Mouse (Mus musculus) hindbrain, embryonic 12.5 days (tissue): ENCODE data around the gene Snrpf. TPM values are rescaled to one million over a fixed set of nuclear protein-coding genes. Genes with fewer than 3 reads are reported as not detected.

Source experiments
- ATAC-seq: fragments of 200-750 bp; cut with Nextera tagmentation; 2 replicates; pipeline ENCODE4 v1.8.0; 2017; ENCODE audit warnings: moderate TSS enrichment; ENCODE audit not compliant: low FRiP score
- H3K27ac ChIP-seq: fragments of 300-500 bp; sonication (generic); 2 replicates; pipeline ENCODE4 v1.5.1; 2016; ENCODE audit warnings: mild to moderate bottlenecking
- H3K27me3 ChIP-seq: fragments of 300-500 bp; sonication (generic); 2 replicates; pipeline ENCODE4 v1.6.1; 2016; ENCODE audit warnings: mild to moderate bottlenecking
- H3K36me3 ChIP-seq: fragments of 300-500 bp; sonication (generic); 2 replicates; pipeline ENCODE4 v1.6.1; 2016; ENCODE audit warnings: mild to moderate bottlenecking
- H3K4me1 ChIP-seq: fragments of 300-500 bp; sonication (generic); 2 replicates; pipeline ENCODE4 v1.6.1; 2016
- H3K4me2 ChIP-seq: fragments of 300-500 bp; sonication (generic); replicated peaks from 2 replicates; pipeline ENCODE4 v1.6.1; 2016; ENCODE audit warnings: mild to moderate bottlenecking
- H3K4me3 ChIP-seq: fragments of 300-500 bp; sonication (generic); 2 replicates; pipeline ENCODE4 v1.5.1; 2016; ENCODE audit warnings: mild to moderate bottlenecking
- H3K9ac ChIP-seq: fragments of 300-500 bp; sonication (generic); 2 replicates; pipeline ENCODE4 v1.6.1; 2016; ENCODE audit warnings: mild to moderate bottlenecking, moderate library complexity
- H3K9me3 ChIP-seq: fragments of 300-500 bp; sonication (generic); replicated peaks from 2 replicates; pipeline ENCODE4 v1.6.1; 2016; ENCODE audit warnings: mild to moderate bottlenecking
- WGBS: fragments of 180-500 bp; shearing (Covaris S2); methylation state at CpG from one replicate; pipeline ENCODE4 v1.1.7; 2016; 5-methylcytosine and 5-hydroxymethylcytosine counted together
- polyA plus RNA-seq: library from polyadenylated mRNA; unstranded; fragments of >200 nt; fragmentation: Nextera tagmentation; extraction: Ambion mirVana; gene quantifications from 2 replicates; pipeline ENCODE4 v1.2.1, GENCODE M21; 2016

Gene Snrpf
- polyA plus RNA-seq, 1 experiment from 2014 or later = 119 TPM

DNA sequence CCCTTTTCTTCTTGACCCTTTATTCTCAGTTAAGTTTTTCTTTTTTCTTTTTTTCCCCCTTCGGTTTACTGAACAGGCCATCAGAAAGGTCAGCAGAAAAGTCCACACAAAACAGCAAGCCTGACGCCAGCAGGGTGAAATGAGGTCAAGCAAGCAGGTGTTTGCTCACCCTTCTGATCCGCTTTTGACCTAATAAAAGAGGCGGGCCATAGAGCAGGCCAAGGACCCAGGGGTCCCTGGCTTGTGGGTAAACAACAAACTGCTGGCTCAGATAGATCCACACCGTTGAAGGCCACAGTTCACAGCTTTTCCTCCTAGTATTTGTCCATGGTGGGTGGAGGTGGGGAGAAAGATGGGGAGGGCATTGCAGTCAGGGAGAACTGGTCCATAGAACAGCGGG lies 46.3 kb downstream of the Snrpf start:
- H3K9me3 ChIP-seq = no peaks in the 10 kb centered on the region
- H3K27me3 ChIP-seq = peaks cover 10% of the 10 kb centered on the region
- H3K4me2 ChIP-seq = no peak overlapping the region
- H3K4me1 ChIP-seq = peaks cover 13% of the 10 kb centered on the region
- H3K36me3 ChIP-seq = no peaks in the 10 kb centered on the region
- H3K27ac ChIP-seq = no peak overlapping the region
- H3K4me3 ChIP-seq = no peak overlapping the region
- no peak for ATAC-seq
- WGBS = 54% methylated on average over 6 of the region's 6 CpGs
- no peak overlapping the region for H3K9ac ChIP-seq

DNA sequence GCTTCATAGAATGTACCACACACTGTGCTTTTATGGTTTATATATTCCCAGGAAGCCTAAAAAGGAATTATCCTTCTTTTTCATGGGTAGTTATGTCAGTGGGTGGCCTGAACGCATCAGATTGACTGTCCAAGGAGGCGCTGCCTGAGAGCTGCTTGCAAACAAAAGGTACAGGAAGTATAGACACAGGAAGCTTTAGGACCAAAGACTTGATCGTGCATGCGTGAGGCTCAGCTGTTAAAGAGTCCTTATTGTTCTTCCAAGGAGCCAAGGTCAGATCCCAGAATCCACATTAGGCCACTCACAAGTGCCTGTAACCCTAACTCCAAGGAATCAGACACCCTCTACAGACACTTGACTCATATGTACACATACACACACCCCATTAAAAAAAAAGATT lies 47.1 kb downstream of the Snrpf start:
- WGBS = 36% methylated on average over 4 of the region's 4 CpGs
- no peak for ATAC-seq
- peaks cover 10% of the 10 kb centered on the region for H3K27me3 ChIP-seq
- no peak overlapping the region for H3K9ac ChIP-seq
- H3K4me2 ChIP-seq = no peak overlapping the region
- no peak overlapping the region for H3K27ac ChIP-seq
- H3K4me1 ChIP-seq = peaks cover 13% of the 10 kb centered on the region
- no peak overlapping the region for H3K4me3 ChIP-seq
- no peaks in the 10 kb centered on the region for H3K9me3 ChIP-seq
- no peaks in the 10 kb centered on the region for H3K36me3 ChIP-seq

DNA sequence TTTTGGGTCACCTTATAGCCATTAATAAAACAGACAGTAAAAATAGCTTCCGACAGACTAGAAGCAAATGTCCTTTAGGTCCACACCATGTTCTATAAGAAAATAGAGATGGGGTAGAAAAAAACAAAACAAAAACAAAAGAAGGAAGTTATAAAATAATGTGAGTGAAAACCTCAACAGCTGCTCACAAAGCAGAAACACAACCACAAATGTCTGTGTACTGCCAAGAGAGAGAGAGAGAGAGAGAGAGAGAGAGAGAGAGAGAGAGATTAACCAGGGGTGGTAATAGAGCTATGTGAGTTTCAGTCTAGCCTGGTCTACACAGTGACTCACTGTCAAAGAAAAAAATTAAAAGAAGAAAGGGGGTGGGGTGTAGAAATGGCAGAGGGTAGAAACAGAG lies 47.9 kb downstream of the Snrpf start:
- H3K9ac ChIP-seq = no peak overlapping the region
- H3K27ac ChIP-seq = no peak overlapping the region
- H3K27me3 ChIP-seq = peaks cover 10% of the 10 kb centered on the region
- no peaks in the 10 kb centered on the region for H3K36me3 ChIP-seq
- peaks cover 13% of the 10 kb centered on the region for H3K4me1 ChIP-seq
- no peak overlapping the region for H3K4me3 ChIP-seq
- no peaks in the 10 kb centered on the region for H3K9me3 ChIP-seq
- ATAC-seq = no peak
- 79% methylated on average over 1 of the region's 1 CpGs for WGBS
- H3K4me2 ChIP-seq = no peak overlapping the region

DNA sequence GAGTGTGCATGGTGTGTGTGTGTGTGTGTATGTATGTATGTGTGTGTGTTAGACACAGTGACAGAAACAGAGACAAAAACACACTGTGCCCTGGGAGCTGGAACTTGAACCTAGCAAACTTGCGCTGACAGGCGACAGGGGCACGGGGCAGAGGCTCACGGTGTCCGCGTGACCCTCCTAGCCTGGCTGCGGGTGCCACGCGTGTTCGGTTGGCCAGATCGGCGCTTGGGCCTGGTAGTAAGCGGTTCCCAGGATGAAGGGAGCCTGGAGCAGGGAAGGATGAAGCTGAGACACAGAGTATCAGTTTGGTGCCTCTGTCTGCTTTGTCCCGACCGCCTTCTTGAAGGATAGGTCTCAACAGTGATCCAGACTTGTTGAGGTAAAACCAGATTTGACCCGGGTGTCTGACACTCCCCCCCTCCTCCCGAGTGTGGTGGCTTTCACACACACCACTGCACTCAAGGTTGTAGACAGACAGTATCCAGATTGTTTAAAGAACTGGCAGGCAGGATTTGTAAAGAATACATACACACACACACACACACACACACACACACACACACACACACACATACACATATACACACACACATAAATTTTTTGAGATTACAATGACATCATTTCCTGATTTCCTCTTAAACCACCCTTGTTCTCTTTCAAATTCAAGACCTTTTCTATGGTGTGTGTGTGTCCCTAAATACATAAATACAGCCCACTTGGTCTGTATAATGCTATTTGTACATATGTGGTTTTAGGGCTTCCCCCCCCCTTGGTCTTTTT lies 48.9 kb downstream of the Snrpf start, which contains the start of gene Ccdc38:
Gene Ccdc38 (plus strand): TSS at position 202 of the 780 bp plus-strand sequence.
- peak within 1 kb of the TSS; percentile 34 for H3K4me3 ChIP-seq
- no peaks in the 10 kb centered on the region for H3K36me3 ChIP-seq
- H3K4me1 ChIP-seq = peaks cover 13% of the 10 kb centered on the region
- H3K27me3 ChIP-seq = peaks cover 10% of the 10 kb centered on the region
- H3K9ac ChIP-seq = peak within 1 kb of the TSS; percentile 51
- peak within 1 kb of the TSS; percentile 71 for H3K4me2 ChIP-seq
- WGBS = 59% methylated on average over 17 of the region's 17 CpGs
- no peak within 1 kb of the TSS for H3K27ac ChIP-seq
- H3K9me3 ChIP-seq = no peaks in the 10 kb centered on the region
- ATAC-seq = peak; percentile 30

DNA sequence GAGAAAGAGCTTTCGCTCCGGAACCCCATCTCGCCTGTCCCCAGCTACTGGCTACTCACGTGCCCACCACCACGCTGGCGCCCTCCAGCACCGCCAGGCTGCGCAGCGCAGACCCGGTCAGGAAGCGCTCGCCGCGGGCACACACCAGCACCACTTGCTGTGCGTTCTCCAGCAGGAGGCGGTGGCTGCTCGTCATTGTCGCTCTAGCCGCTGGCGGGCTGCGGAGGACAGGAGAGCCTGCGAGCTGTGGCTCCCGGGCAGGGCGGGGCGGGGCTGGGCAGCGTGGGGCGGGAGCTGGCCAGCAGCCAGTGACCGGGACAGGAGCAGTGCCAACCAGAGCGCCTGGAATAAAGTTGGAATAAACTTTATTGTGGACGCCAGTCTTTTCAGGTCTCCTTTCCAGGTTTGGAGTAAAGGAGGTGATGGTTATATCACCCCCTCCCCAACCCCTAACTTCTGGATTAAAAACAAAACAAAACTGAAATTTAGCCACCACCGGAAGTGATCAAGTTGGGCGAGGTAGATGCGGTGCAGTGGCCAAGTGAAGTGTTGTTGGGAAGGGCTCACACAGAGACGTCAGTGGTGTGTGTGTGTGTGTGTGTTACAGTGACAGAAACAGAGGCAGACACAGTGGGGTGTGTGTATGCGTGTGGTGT lies 49.6 kb downstream of the Snrpf start, which contains the start of gene Amdhd1:
Gene Amdhd1 (minus strand): TSS at position 259 of the 656 bp plus-strand sequence.
- peak within 1 kb of the TSS; percentile 71 for H3K4me2 ChIP-seq
- peaks cover 13% of the 10 kb centered on the region for H3K4me1 ChIP-seq
- peak within 1 kb of the TSS; percentile 34 for H3K4me3 ChIP-seq
- H3K36me3 ChIP-seq = no peaks in the 10 kb centered on the region
- peak; percentile 96 for ATAC-seq
- peak within 1 kb of the TSS; percentile 51 for H3K9ac ChIP-seq
- no peak within 1 kb of the TSS for H3K27ac ChIP-seq
- 3% methylated on average over 35 of the region's 35 CpGs for WGBS
- H3K9me3 ChIP-seq = no peaks in the 10 kb centered on the region
- peaks cover 16% of the 10 kb centered on the region for H3K27me3 ChIP-seq

DNA sequence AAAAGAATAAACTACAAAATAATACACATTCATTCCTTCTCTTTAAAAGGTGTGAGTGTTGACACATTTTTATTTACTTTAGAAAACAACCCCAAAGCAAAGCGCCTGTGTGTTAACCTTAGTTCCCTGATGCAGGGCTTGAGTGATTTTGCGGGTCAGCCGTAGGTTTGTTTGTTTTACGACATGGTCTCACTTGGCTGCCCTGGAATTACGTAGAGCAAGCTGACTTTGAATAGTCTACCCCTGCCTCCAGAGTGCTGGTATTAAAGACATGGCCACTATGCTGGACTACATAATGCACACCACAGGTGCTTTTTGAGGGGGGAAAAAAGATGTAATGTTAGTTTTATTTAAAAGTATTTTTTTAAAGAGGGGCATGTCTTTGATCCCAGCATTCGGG lies 50.7 kb downstream of the Snrpf start:
- no peak for ATAC-seq
- H3K27ac ChIP-seq = no peak overlapping the region
- no peak overlapping the region for H3K4me3 ChIP-seq
- no peak overlapping the region for H3K4me2 ChIP-seq
- no peaks in the 10 kb centered on the region for H3K36me3 ChIP-seq
- 63% methylated on average over 6 of the region's 6 CpGs for WGBS
- peaks cover 22% of the 10 kb centered on the region for H3K27me3 ChIP-seq
- H3K4me1 ChIP-seq = peaks cover 16% of the 10 kb centered on the region
- no peak overlapping the region for H3K9ac ChIP-seq
- no peaks in the 10 kb centered on the region for H3K9me3 ChIP-seq

DNA sequence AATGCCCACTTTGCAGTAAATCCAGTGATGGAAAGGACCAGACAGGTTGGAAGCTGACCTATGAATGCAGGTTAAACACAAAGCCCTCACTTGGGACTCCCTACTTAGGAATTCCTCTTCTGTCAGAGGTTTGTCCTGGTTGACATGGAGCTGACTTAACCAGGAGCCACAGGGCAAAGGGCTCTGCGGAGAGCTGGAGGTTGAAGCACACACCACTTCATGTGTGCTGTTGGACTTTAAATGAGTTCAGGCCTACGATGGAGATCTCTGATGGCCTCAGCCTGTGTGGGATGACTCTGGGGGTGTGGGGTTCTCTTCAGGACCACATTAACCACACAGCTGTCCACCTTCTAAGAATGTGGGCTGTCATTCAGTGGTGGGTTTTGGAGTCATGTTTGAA lies 51.2 kb downstream of the Snrpf start:
- H3K4me2 ChIP-seq = no peak overlapping the region
- 94% methylated on average over 2 of the region's 2 CpGs for WGBS
- no peak overlapping the region for H3K27ac ChIP-seq
- no peaks in the 10 kb centered on the region for H3K36me3 ChIP-seq
- H3K4me3 ChIP-seq = no peak overlapping the region
- H3K4me1 ChIP-seq = peaks cover 16% of the 10 kb centered on the region
- no peak overlapping the region for H3K9ac ChIP-seq
- no peaks in the 10 kb centered on the region for H3K9me3 ChIP-seq
- peaks cover 22% of the 10 kb centered on the region for H3K27me3 ChIP-seq
- ATAC-seq = no peak

Other genes starting within 250 kb of the Snrpf start
- gene Lta4h, start 136.3 kb downstream of the Snrpf start, polyA plus RNA-seq = 144 and 147 TPM in 2 replicates
- 0.10 TPM in 1 of 2 replicates, not detected in the other for gene Hal, start 100.9 kb downstream of the Snrpf start, polyA plus RNA-seq
- 0.21 and 0.44 TPM in 2 replicates for gene Amdhd1, start 49.7 kb downstream of the Snrpf start, polyA plus RNA-seq
- gene Ccdc38, start 49.1 kb downstream of the Snrpf start, polyA plus RNA-seq = 0.30 and 0.47 TPM in 2 replicates
- 3.2 and 3.4 TPM in 2 replicates for gene Ntn4, start 51.0 kb upstream of the Snrpf start, polyA plus RNA-seq
- gene Usp44, start 241.8 kb upstream of the Snrpf start, polyA plus RNA-seq = 2.9 and 3.0 TPM in 2 replicates